Mouse (Mus musculus) kidney, adult 10 weeks (tissue): ENCODE measurements around the gene Gnptg. TPM values are rescaled to one million over a fixed set of nuclear protein-coding genes. Genes with fewer than 3 reads are reported as not detected.

Experiments
- polyA plus RNA-seq: library from polyadenylated mRNA; stranded (reverse); fragments of 350-450 nt; fragmentation: Illumina TruSeq; extraction: RNeasy Lipid Tissue Mini Kit (QIAGEN cat#74804); gene quantifications from one replicate; pipeline ENCODE4 v1.2.3, GENCODE M21; 2014; ENCODE audit warnings: low read depth, low replicate concordance

The Gnptg gene
- 25.4 TPM for polyA plus RNA-seq

DNA sequence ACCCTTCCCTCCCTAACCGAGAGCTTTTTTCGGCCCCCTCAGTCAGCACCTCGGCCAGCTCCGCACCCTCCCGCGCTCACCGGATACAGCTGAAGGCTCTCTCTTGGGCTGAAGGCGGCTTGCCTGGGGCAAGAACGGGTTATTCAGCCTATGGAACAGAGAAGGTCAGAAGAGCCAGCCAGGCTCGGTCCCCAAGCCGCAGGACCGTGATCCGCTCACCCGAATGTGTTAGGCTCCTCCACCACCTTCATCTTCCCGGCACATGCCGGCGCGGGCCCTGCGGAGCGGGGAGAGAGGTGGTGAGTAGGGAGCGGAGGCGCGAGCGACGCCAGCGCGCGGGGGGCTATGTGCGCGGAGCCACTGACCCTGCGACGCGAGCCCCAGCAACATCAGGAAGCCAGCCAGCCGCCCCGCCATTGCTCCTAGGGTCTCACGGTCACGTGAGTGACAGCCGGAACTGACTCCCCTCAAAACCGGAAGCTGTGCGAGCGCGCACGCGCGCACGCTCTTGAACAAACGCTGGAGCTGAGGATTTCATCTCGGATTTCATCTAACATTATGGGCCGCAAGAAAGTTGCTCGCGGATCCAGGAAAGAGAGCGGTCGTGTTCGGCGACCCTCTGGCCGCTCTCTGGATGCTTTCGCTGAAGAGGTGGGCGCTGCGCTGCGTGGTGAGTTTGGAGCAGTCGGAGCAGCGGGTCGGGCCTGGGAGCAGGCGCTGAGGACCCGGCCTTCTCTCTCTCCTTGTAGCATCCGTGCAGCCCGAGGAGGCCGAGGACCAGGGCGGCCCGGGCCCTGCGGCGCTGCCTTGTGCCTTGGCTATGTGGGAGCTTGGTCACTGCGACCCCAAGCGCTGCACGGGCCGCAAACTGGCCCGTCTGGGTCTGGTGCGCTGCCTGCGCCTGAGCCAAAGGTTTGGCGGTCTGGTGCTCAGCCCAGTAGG is at the start of gene Gnptg, which contains the start of gene Tsr3:
TSS of gene Gnptg (minus strand) at position 430 of the 942 bp plus-strand sequence.
TSS of gene Tsr3 (plus strand) at position 476 of the 942 bp plus-strand sequence.

GRCm38 (mm10) chr17:25274571-25275346 is 34.8 kb upstream of the Gnptg start, which contains the start of gene Ube2i:
TSS of gene Ube2i (minus strand) at chr17:25274622.

DNA sequence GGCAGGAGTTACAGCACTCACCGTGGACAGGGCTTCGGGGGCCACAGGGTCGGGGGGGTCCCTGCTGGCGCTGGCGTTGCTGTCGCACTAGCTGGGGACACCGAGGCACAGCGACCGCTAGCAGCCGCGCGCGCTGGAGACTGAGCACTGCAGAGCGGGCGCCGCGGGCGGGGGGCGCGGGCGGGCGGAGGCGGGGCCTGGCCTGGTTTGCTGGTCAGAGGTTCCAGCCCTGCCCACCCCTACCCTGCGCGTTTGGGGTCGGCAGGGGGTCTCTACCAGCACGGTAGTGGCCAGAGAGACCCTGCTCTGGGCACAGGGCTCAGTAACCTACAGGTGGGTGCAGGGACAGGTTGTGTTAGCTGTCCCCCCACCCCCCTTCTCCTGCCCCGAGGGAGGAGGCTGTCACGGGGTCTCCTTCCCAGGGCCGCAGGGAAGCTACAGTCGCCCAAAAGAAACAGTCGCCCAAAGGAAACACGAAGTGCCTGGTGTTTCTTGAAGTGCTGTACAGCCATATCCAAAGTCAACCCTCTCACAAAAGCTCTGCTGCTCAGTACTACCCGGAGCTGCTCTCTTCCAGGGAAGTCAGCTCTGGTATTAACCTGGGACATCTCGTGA is 16.3 kb upstream of the Gnptg start, which contains the start of gene Baiap3:
TSS of gene Baiap3 (minus strand) at position 225 of the 615 bp plus-strand sequence.

DNA sequence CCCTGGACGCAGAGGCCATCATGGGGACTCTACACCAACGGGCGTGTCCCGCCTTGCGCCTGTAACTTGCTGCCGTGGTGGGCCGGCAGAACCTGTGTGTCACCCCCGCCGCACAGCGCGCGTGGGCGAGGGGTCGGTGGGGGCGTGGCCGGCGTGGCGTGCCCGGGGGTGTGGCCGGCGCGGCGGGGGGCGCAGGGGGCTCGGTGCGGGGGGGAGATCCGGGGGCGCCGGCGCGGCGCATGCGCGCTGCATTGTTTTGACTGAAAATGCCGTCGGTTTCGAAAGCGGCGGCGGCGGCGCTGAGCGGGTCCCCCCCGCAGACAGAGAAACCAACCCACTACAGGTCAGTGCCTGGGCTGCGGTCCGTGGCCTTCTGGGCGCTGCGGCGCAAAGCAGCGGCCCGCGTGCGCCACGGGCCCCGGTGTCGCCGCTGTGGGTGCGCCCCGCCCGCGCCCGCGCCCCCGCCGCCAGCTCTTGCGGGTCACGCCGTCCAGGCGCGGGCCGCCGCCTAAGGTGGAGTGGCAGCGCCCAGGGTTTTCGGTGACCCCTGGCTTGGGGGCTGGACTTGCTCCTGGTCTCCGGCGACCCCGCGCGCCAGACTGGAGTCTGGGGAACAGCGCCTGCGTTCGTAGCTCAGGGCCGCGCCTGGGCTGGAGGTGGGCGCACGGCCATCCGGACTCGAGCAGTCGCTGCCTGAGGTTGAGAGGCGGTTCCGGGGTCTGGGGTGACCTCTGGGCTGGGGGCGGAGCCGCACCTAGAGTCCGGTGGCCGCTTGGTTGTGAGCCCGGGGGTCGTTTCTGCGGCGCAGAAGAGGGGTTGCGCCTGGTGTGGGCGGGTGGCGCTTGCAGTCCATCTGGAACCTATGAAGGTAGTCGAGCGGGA is 51.5 kb downstream of the Gnptg start, which contains the start of gene Unkl:
TSS of gene Unkl (plus strand) at position 248 of the 882 bp plus-strand sequence.

DNA sequence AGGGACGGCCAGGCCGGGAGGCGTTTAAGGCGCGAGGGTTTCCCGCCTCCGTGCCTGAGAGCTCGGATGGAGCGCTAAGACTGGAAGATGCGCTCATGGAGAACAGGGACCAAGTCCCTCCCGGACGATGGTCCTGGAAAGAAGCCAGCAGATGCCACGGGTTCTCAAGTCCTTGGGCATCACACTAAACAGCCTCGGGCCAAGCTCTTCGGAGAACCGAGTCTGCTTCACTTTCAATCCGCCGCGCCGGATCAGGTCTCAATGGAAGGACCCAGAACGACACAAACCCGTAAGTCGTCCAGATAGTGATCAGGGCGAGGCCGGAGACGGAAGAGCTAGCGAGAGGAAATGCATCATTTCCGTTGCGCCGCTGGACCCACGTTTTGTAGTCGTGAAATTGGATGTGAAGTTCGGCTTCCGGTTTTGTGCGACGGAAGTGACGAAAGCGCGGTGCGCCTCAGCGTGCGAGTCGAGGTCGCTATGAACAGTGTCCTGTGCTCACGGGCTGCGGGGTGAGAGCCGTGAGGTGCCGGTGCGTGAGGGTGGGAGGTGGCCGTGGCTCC is 55.7 kb downstream of the Gnptg start, which contains the start of gene BC003965:
TSS of gene BC003965 (plus strand) at position 426 of the 563 bp plus-strand sequence.

Other genes with a start within 250 kb of the Gnptg start
- 4.7 TPM for gene Cramp1l, start 224.3 kb downstream of the Gnptg start, polyA plus RNA-seq
- gene Ift140, start 224.0 kb downstream of the Gnptg start, polyA plus RNA-seq = 7.6 TPM
- 16.4 TPM for gene Tmem204, start 156.5 kb downstream of the Gnptg start, polyA plus RNA-seq
- gene Telo2, start 124.2 kb downstream of the Gnptg start, polyA plus RNA-seq = 2.3 TPM
- gene Ptx4, start 119.4 kb downstream of the Gnptg start, polyA plus RNA-seq = not detected
- 5.4 TPM for gene Clcn7, start 106.7 kb downstream of the Gnptg start, polyA plus RNA-seq
- gene Ccdc154, start 77.7 kb downstream of the Gnptg start, polyA plus RNA-seq = not detected
- gene Gm38655, start 64.7 kb downstream of the Gnptg start, polyA plus RNA-seq = not detected
- gene BC003965, start 55.6 kb downstream of the Gnptg start, polyA plus RNA-seq = 17.3 TPM
- 29.1 TPM for gene Unkl, start 51.7 kb downstream of the Gnptg start, polyA plus RNA-seq
- gene Tsr3, start within 50 bp of the Gnptg start, polyA plus RNA-seq = 3.8 TPM
- not detected for gene Baiap3, start 16.2 kb upstream of the Gnptg start, polyA plus RNA-seq
- 148 TPM for gene Ube2i, start 34.5 kb upstream of the Gnptg start, polyA plus RNA-seq
- gene Prss34, start 58.3 kb upstream of the Gnptg start, polyA plus RNA-seq = not detected
- gene Prss28, start 68.5 kb upstream of the Gnptg start, polyA plus RNA-seq = not detected
- gene Prss29, start 78.5 kb upstream of the Gnptg start, polyA plus RNA-seq = not detected
- gene Tpsab1, start 105.4 kb upstream of the Gnptg start, polyA plus RNA-seq = not detected
- not detected for gene Tpsb2, start 126.2 kb upstream of the Gnptg start, polyA plus RNA-seq
- gene Tpsg1, start 129.1 kb upstream of the Gnptg start, polyA plus RNA-seq = not detected
- gene Cacna1h, start 193.7 kb upstream of the Gnptg start, polyA plus RNA-seq = not detected
- gene Tekt4, start 214.5 kb upstream of the Gnptg start, polyA plus RNA-seq = not detected